Mouse (Mus musculus) layer of hippocampus, adult 9-10 months (tissue): Measurements from ENCODE around the gene Vac14.
A peak's percentile ranks its signal among the peaks of the same experiment; 100 is the strongest.
"Not testable (repeated sequence)": the region's sequence is repeated elsewhere in the genome, so short reads cannot be mapped to it uniquely, and the experiment has no call there.

Experiments
- DNase-seq: peaks from one replicate; pipeline ENCODE4 v3.0.0; 2022; ENCODE audit warnings: low spot score

Vac14 gene

DNA sequence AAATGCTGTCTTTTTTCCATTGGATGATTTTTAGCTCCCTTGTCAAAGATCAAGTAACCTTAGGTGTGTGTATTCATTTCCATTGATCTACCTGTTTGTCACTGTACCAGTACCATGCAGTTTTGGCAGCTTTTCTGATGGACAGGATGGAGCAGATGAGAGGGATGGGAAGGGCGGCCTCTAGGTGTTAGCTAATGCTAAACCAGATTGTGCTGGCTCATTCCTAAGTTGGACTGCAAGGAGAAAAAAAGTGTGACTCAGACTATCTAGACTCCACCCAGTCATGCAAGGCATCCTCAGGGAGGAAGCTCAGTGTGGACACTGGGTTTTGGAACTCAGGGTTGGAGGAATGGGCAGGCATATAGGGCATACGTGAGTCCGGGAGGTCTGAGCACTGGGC, 30.2 kb downstream of the Vac14 start:
- DNase-seq, result no peak

DNA sequence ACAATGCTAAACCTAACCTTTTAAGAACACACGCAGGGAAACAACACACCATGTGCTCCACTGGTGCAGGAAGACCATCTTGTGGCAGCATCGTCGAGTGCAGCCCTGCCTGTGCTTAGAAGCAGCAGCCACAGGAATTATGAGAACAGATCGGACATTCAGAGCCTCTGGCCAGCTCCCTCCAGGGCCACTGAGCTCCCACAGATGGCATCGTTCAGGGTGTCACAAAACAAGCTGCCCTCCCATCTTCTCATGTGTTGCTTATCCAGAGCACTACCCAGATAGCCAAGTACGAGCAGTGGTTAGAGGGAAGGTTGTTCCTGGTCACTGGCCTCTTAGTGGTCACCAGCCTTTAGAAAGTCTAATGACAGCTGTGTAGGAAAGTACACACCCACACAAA, 30.9 kb downstream of the Vac14 start:
- no peak for DNase-seq

DNA sequence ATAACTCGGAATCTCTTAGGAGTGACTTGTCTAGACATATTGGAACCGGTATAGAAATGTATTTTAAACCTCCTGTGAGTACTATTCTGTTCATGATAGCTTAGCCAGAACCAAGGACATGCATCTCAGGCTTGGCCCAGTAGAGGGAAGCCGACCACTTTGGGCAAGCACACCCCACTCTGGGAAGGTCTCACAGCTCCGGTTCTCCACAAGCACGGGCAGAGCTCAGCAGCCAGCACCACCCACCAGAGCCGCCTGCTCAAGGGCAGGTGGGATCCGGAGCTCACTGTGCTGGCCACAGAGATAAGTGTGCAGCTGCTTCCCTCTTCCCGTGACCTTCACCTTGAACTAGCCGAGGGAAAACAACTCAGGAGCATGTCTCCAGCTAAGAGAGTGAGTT, 32.5 kb downstream of the Vac14 start:
- no peak for DNase-seq

DNA sequence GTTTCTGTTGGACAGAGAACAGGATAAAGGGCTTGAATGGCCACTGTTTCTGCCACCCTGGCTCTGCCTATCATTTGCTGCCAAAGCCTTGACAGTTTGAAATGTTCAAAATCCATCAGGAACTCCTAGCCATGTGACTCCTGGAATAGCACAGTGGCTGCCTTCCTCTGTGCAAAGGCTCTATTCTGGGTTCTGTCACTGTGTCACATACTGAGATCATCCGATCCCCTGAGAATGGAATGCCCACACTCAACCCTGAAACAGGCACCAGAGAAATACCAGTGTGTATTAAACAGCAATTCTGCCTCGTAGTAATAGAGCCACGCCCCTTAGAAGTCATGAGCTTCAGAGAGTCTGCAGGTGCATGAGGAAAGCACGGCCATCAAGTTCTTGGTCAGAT, 33.5 kb downstream of the Vac14 start:
- DNase-seq, result no peak

DNA sequence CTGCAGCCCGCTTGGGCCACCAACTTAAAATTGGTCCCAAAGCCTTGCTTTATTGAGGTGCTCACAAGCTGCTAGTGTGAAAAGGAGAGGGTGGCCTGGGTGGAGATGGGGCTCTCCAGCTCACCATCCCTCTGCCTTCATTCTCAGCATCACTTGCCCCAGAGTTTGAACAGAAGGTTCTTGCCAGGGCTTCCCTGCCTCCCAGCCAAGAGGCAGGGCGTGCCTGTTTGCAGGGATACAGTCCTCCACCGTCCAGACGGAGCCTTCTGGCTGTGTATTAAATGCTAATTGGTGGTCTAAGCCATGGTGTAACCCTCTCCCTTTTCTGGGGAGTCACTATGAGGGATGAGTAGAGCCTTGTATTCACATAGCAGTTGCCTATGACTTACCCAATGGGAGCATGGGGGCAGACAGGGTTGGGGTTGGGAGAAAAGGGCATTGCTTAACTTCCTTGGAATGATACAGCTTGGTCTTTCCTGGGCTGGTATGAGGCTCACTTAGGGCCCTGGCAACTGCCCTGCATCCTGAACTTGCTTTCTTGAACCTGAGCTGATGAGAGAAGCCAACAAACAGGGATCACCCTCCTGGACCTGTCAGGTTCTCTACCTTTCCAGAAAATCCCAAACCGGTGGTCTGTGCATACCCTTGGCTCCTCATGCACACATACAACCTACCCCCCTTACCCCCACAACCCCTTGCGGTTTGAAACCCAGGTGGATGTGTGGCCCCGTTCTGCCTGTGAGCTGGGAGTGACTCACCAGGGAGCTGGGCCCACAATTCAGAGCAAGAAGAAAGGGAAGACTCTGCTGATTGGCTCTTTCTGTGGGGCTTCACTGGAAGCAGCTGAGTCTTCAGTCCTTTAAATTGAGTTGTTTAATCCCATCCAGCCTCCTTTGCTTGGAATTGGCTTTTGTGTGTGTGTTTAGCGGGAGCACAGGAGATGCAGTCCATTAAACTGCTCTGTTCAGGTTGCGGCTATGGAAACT, 36.0 kb downstream of the Vac14 start:
- no peak for DNase-seq

DNA sequence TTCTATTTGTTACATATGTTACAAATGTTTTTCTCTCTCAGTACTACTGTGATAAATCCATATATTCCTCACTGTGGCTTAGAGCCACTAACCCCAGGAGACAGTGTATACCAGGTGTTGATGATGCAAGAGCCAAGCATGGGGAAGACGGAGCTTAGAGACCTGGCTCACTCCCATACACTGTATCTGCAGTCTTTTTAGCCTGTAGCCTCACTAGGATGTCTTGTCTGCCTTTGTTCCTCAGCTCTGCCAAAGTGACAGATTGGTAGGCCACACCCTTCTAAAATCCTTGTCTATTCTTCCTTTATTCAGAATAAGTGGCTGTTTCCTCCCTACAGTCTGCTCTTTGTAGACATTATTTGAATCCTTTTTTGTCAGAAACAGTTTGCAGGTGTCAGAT, 37.4 kb downstream of the Vac14 start:
- DNase-seq, result no peak

DNA sequence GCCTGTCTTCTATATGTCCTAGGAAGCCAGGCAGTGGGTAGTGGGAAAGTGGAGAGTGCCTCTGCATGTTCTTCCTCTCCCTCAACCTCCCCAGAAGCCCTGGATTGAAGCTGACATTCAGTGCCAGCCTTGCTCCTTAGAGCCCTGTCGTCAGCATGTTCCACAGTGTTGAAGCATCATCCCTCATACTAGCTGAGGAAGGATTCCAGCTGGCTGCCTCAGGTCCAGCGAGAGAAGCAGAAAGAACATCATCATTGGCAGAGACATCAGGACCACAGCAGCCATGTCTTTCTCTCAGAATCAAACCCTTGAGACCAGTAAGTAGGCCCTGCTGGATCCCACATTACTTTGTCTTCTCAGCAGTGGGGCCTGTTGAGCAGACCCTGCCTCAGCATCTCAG, 39.3 kb downstream of the Vac14 start:
- no peak for DNase-seq

DNA sequence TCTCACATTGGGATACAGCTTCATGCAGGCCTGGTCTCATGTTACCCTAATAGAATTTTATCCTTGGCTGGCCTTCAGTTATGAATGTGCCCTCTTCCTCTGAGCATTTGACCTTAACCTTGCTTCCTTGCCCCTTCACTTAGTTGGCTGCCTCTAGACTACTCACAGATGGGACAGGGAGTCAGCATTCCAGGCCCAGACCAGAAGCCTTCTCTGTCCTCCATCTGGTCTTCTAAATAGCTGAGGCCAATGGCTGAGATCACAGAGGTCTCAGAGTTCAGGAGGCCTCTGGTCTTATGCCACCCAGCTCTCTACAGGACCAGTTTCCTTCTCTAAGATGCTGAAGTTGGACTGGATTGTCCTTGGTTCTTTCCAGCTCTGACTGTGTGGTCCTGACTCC, 41.7 kb downstream of the Vac14 start:
- DNase-seq, result no peak

DNA sequence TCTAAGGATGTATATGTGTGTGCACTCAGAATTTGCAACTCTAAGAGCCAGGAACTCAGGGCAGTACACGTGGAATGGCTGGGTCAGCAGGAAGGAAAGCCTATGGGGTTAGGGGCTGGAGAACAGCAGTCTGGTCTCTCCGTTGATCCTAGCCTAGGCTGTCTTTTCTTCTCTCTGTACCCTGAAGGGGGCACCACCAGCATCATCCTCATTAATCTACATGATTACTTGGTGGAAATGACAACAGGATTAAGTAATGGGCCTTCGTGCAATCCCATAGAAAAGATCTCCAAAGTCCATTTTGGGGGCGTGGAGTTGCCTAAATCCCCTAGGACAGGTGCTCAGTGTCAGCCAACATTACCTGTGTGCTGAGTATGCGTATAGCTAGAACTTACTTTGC, 44.2 kb downstream of the Vac14 start:
- DNase-seq, result no peak

DNA sequence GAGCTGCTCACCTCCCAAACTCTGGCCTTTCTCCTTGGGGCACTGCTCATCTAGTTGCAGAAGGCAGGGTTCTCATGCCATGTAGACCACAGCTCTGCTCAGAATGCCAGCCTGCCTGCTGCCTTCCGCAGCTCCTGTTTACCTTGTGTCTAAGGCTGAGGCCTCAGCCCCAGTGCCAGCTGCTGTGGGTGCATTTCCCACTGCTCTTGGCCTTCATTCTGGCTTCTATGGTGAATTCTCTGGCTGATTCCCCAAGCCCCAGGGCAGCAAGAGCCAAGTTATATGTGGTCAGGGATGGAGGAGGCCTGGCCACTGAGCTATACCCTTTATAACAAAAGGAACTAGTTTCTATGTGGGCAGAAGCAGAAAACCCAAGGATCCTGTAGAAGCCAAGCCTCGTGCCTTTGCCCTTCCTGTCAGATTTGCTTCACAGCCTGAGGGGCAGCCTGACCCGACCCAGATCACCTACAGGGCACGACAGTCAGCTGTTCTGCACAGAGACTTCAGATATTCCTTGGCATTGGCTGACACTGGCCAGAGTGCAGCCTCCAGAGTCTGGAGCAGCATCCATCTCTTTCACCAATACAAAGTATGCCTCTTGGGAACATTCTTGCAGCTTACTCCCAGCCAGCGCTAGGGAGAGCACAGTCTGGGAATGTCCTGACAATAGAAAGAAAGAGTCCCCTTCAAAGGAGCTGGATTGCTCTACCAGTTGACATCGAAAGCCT, 44.8 kb downstream of the Vac14 start:
- no peak for DNase-seq

DNA sequence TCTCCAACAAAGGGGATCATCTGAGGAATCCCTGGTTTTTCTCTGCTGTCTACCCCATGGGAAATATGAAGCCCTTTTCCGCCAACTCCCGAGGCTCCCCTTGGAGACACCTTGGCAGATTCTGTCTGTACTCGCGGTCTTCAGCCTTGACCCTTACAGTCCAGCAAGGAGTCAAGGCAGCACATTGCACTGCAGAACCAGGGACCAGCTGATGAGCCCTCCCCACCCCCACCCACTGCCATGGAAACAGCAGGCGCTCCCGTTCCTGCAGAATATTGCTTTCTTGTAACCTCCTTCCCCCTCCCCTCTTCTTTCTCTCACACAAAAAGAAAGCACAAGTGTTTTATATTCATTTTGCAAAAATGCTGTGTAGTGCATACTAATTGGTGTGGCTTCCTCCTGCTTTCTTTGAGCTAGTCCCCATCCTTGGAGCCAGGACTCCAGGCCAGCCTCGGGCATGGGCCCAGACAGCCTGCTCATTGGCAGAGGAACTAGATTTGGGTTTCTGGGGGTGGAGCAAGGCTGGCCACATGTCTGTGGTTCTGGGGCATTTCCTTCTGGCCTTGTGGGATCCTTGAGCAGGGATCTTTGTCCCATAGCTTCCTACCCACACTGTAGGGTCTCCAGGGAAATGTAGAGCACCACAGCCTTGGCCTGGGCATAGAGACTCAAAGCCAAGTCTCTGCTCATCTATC, 46.0 kb downstream of the Vac14 start:
- peak; percentile 46 for DNase-seq

DNA sequence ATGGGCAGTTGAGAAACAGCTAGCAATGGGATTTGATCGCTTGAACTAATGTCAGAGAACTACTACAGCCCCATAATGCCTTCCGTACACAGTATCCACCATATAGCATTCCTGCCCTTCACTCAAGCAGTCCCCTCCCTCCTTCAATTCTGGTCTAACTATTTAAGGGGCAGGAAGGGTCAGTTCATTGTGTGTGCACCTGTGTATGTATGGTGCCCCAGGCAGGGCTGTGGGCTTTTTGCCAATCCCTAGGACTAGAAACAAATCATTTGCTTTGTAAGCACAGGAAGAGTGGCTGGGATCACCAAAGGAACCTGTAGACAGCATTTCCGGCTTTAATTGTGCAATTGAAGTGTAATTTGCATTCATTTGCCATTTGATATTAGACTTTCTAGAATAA, 46.6 kb downstream of the Vac14 start:
- no peak for DNase-seq

DNA sequence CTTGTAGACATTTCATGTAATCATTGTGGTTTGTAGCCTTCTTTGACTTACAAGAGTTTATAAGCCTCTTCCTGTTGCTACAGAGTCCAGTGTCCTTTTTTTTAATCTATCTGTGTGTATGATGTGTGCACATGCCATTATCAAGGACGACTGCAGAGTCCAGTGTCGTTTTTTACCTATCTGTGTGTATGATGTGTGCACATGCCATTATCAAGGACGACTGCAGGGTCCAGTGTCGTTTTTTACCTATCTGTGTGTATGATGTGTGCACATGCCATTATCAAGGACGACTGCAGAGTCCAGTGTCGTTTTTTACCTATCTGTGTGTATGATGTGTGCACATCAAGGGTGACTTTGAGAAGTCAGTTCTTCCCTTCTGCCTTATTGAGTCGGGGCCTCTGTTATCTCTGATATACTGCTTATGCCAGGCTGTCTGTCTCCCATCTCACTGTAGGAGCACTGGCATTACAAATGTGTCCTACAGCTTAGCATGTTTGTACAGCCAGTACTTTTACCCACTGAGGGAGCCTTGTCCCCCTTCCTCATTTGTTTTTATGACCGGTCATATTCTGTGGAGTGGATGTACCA, 49.3 kb downstream of the Vac14 start:
- not testable (repeated sequence) for DNase-seq

DNA sequence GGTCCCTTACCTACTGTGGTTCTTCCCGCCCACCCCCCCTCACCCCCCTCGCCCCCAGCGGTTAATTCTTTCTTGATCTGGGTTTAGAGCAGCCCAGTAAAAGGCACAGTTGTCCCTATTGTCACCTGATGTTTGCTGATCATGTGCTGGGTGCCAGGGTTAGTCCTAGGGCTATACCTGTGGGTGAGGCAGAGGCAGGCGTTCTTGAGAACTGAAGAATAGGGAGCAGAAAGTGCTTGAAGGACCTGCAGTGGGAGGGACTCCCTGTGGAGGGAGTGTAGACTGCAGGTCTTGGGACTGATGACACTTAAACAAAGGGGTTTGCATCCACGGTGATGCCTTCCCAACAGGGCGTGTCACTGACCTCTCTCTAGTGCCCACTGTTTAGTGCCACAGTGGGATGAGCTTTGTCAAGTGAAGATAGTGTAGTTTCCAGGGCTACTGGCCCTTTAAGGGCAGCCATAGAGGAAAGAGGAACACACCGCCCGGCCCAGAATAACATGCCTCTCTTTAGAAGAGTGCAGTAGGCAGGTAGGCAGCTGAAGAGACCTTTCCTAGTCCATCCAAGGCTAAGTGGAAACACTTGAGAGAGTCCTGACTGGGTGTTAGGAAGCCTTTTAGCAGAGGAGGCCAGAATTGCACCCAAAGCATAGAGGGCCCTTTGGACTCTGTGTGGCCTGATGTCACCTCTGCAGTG, 51.7 kb downstream of the Vac14 start:
- no peak for DNase-seq

DNA sequence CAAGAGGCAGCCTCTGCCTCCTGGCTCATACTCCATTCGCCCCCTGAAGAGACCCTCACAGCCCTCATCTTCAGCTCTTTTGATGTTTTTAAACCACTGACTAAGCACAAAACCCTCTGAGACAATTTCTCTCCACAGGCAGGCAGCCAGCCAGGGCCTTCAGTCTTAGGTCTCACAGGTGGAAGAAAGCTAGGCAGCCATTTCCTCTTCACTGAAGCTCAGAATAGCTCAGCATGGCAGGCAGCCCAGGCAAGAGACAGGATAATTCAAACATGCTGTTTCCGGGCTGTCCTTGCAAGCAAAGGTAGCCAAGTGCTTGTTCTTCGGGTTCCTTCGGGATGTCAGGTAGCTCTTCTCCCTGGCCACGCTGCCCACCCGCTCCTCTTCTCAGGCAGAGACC, 52.9 kb downstream of the Vac14 start:
- no peak for DNase-seq

DNA sequence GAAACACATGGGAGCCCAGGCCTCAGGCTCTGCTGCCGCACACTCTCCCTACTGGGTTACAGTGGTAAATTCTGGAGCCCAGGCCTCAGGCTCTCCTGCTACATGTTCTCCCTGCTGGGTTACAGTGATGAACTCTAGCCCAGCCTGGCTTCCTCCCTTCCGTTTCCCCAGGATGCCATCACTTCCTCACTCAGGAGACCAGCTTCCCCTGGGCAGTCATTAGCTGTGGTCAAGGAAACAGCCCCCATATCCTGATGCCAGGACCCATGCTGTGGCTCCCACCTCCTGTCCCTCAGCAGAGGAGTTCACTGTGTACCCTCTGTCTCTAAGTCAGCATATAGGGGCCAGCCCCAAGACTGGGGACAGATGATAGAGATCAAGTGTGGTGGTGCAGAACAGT, 53.7 kb downstream of the Vac14 start:
- no peak for DNase-seq

DNA sequence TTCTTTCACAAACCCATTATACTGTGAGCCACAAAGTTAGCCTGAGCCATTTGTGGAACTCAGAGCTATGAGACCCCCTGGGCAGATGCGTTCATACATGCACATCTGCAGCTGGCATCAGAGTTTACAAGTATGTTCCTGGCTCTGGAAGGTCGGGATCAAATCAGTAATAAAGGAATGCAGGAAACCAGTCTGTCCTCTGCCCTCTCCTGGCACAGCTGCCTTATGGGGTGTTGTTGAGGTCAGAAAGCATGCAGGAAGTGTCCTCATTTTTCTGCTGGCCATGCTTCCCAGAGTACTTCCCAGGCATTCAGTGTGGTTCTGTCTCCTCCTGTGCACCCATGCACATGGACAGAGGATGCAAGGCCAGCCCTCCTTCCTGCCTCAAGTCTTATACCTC, 54.8 kb downstream of the Vac14 start:
- no peak for DNase-seq

DNA sequence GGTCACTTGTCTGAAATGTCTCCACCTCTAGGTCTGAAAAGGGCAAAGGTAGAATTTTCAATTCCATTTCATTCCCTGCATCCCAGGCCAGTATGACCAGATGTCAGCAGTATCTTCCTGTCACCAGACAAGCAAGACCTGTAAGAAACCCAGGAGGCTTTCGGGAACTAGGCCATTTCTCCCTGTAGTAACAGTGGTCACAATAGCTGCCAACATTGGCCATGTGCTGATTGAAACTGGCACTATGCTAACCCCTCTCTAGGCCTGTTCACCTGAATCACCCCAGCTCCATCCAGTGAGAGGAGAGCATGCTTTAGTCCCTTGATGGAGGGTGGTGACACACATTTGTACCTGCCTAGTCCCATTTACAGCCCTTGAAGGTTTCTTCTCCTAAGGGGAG, 56.2 kb downstream of the Vac14 start:
- no peak for DNase-seq

DNA sequence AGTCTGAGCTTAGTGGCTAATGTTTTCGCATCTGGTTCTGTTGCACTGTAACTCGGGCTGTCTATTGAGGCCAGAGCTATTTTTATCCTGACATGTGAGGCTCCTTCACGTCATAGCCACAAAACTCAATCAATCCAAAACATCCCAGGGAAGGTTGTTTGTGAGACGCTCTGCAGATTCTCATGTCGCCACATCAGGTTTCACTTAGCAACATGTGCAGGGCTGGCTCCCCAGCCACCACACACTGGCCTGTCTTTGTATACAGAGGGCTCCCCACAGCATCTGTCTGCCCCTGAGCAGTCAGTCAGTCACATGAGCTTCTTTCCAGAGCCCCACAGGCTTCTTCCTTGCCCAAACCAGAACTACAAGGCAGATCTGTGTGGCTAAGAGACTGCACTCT, 58.3 kb downstream of the Vac14 start:
- no peak for DNase-seq

DNA sequence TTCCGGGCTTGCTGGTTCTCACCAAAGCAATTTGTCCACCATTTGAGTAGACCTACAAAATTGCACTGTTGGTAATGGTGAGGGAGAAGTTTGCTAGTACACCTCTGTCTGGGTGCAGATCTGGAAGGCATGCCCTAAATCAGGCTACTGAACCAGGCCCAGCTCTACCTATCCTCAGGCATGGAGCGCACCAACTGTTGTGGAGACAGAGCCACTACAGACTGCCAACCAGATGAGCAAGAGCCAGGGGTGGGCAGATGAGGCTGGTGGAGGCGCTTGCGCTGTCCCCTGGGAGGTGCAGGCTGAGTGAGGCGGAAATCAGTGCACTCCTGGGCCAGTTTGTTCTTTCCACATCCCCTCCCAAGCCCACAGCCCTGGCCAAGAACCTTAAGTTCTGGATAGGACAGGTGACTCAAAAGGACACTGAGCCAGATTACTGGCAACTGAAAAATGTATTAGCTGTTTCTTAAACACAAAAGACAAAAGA, 58.8 kb downstream of the Vac14 start:
- no peak for DNase-seq

DNA sequence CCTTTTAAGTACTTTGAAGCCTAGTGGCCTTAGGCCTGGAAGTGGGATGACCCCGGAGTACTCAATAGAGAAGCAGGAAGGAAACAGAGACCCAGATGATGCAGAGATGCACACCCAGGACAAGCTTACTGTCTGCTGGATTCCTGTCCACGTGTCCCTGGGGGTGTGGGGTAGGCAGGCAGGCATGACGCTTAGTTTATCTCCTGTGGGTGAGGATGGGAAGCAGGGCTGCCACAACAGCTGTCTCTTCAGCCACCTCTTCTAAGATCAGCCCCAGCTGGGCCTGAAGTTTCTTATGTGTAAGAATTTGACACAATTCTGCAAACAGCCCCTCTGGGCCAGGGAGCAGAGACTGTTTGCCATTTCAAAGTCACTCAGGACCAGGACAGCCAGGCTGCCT, 60.6 kb downstream of the Vac14 start:
- DNase-seq, result no peak

DNA sequence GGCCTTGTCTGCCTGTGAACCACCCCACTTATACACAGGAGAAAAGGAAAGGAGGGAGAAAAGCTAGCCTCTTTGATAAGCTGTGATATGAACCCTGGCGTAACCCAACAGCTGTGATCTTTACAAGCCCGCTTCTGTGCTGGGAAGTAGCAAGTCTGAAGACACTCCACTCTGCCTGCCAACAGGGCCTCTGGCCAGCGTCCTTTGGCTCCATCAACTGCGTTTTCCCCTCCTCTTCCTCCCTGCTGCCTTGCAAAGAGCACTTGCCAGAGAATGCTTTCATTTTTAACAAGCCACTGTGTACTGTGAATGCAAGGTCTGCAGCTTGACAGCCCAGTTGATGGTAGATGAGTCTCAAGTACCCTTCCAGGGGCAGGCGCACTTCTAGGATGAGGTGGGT, 69.3 kb downstream of the Vac14 start:
- no peak for DNase-seq
